Mouse (Mus musculus): Measurements from ENCODE around the gene Icam5.

DNA sequence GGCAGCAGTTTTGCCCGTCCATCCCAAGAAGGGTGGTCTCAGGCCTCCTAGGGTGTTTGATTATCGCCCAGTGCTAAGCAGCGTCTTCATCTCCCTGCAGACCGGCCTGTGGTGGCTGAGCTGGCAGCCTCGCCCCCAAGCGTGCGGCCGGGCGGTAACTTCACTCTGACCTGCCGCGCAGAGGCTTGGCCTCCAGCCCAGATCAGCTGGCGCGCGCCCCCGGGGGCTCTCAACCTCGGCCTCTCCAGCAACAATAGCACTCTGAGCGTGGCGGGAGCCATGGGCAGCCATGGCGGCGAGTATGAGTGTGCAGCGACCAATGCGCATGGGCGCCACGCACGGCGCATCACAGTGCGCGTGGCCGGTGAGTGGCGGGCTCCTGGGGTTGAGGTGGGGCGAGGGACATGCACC is 5.6 kb downstream of the Icam5 start:
- TF ChIP-seq POLR2A (IDR thresholded peaks at IDR 0.05; ENCODE audit: low read depth, low read length) (peak; percentile 33; the same call in 1 of the 2 replicates), CTCF (IDR thresholded peaks at IDR 0.05; ENCODE audit: borderline replicate concordance, insufficient read depth, low read length) (no peak)

Data from embryonic fibroblast, embryonic 13.5 days (primary cell).